Mouse (Mus musculus) lung, adult 2 months (tissue): ENCODE measurements around the gene Gm10912.

Source experiments
- CTCF ChIP-seq: fragments of 200-500 bp; IDR thresholded peaks from 2 replicates; pipeline ENCODE4 v1.5.1; 2011; ENCODE audit warnings: mild to moderate bottlenecking, low read length, control low read depth; ENCODE audit not compliant: insufficient read depth
- POLR2A ChIP-seq: fragments of 200-500 bp; IDR thresholded peaks from 2 replicates; pipeline ENCODE4 v1.6.1; 2011; ENCODE audit warnings: low read depth, mild to moderate bottlenecking, control low read depth, low read length, borderline replicate concordance; ENCODE audit errors: extremely low read depth

- TF ChIP-seq CTCF (no peak), POLR2A (no peak)
Observed at GRCm38 (mm10) chr2:104082474-104082873, 16.8 kb downstream of the Gm10912 start.
